Mouse (Mus musculus) liver, embryonic 12.5 days (tissue): ENCODE measurements around the gene Selplg. TPM values are rescaled to one million over a fixed set of nuclear protein-coding genes. Genes with fewer than 3 reads are reported as not detected.
"Not testable (repeated sequence)": the region's sequence is repeated elsewhere in the genome, so short reads cannot be mapped to it uniquely, and the experiment has no call there.

ENCODE experiments used
- ATAC-seq: fragments of 200-750 bp; cut with Nextera tagmentation; 2 replicates; pipeline ENCODE4 v1.8.0; 2017; ENCODE audit warnings: moderate number of reproducible peaks, mild to moderate bottlenecking, moderate library complexity
- H3K27ac ChIP-seq: fragments of 300-500 bp; sonication (generic); 2 replicates; pipeline ENCODE4 v1.5.1; 2016; ENCODE audit warnings: mild to moderate bottlenecking
- H3K27me3 ChIP-seq: fragments of 300-500 bp; sonication (generic); replicated peaks from 2 replicates; pipeline ENCODE4 v1.6.1; 2016; ENCODE audit warnings: mild to moderate bottlenecking, moderate library complexity
- H3K36me3 ChIP-seq: fragments of 300-500 bp; sonication (generic); 2 replicates; pipeline ENCODE4 v1.6.1; 2016; ENCODE audit warnings: mild to moderate bottlenecking, moderate library complexity
- H3K4me1 ChIP-seq: fragments of 300-500 bp; sonication (generic); 2 replicates; pipeline ENCODE4 v1.6.1; 2016
- H3K4me2 ChIP-seq: fragments of 300-500 bp; sonication (generic); 2 replicates; pipeline ENCODE4 v1.6.1; 2016; ENCODE audit warnings: mild to moderate bottlenecking, moderate library complexity
- H3K4me3 ChIP-seq: fragments of 300-500 bp; sonication (generic); 2 replicates; pipeline ENCODE4 v1.5.1; 2016; ENCODE audit warnings: mild to moderate bottlenecking, moderate library complexity
- H3K9ac ChIP-seq: fragments of 300-500 bp; sonication (generic); 2 replicates; pipeline ENCODE4 v1.6.1; 2016; ENCODE audit warnings: mild to moderate bottlenecking, moderate library complexity
- H3K9me3 ChIP-seq: fragments of 300-500 bp; sonication (generic); replicated peaks from 2 replicates; pipeline ENCODE4 v1.6.1; 2016; ENCODE audit warnings: mild to moderate bottlenecking, moderate library complexity
- WGBS: fragments of 180-500 bp; shearing (Covaris S2); methylation state at CpG from one replicate; pipeline ENCODE4 v1.1.7; 2016; ENCODE audit not compliant: insufficient replicate concordance; 5-methylcytosine and 5-hydroxymethylcytosine counted together
- polyA plus RNA-seq: library from polyadenylated mRNA; unstranded; fragments of >200 nt; fragmentation: Nextera tagmentation; extraction: Ambion mirVana; gene quantifications from 2 replicates; pipeline ENCODE4 v1.2.1, GENCODE M21; 2016

Selplg gene
- polyA plus RNA-seq, 1 experiment from 2014 or later, result 11.6 TPM

GRCm38 (mm10) chr5:113815041-113815389 is 17.4 kb downstream of the Selplg start:
- no peak for ATAC-seq
- H3K27me3 ChIP-seq, result peaks cover 23% of the 10 kb centered on the region
- H3K4me1 ChIP-seq, result no peaks in the 10 kb centered on the region
- H3K4me3 ChIP-seq, result no peak overlapping the region
- H3K36me3 ChIP-seq, result no peaks in the 10 kb centered on the region
- H3K9me3 ChIP-seq, result peaks cover 5% of the 10 kb centered on the region; the same call in 1 of the 2 replicates
- no peak overlapping the region for H3K27ac ChIP-seq
- H3K9ac ChIP-seq, result no peak overlapping the region
- 49% methylated on average over 11 of the region's 11 CpGs for WGBS
- no peak overlapping the region for H3K4me2 ChIP-seq

GRCm38 (mm10) chr5:113814111-113815040 is 18.1 kb downstream of the Selplg start:
- no peak overlapping the region for H3K9ac ChIP-seq
- peaks cover 5% of the 10 kb centered on the region; the same call in 1 of the 2 replicates for H3K9me3 ChIP-seq
- no peak overlapping the region for H3K4me2 ChIP-seq
- no peak overlapping the region for H3K27ac ChIP-seq
- no peak for ATAC-seq
- 35% methylated on average over 27 of the region's 27 CpGs for WGBS
- no peaks in the 10 kb centered on the region for H3K4me1 ChIP-seq
- no peaks in the 10 kb centered on the region for H3K36me3 ChIP-seq
- no peak overlapping the region for H3K4me3 ChIP-seq
- H3K27me3 ChIP-seq, result peaks cover 23% of the 10 kb centered on the region

- no peaks in the 10 kb centered on the region for H3K36me3 ChIP-seq
- WGBS, result 16% methylated on average over 9 of the region's 9 CpGs
- H3K27ac ChIP-seq, result no peak overlapping the region
- H3K9me3 ChIP-seq, result peaks cover 5% of the 10 kb centered on the region; the same call in 1 of the 2 replicates
- no peak for ATAC-seq
- H3K27me3 ChIP-seq, result peaks cover 20% of the 10 kb centered on the region
- H3K4me2 ChIP-seq, result no peak overlapping the region
- H3K4me3 ChIP-seq, result no peak overlapping the region
- no peaks in the 10 kb centered on the region for H3K4me1 ChIP-seq
- no peak overlapping the region for H3K9ac ChIP-seq
These were observed 18.8 kb downstream of the Selplg start for GRCm38 (mm10) chr5:113813608-113814007.

- 53% methylated on average over 2 of the region's 2 CpGs for WGBS
These were observed 19.8 kb downstream of the Selplg start for GRCm38 (mm10) chr5:113812638-113813037.

GRCm38 (mm10) chr5:113811824-113812420 is 20.5 kb downstream of the Selplg start:
- not testable (repeated sequence) for H3K36me3 ChIP-seq, H3K27ac ChIP-seq, H3K4me3 ChIP-seq, H3K4me2 ChIP-seq, ATAC-seq, H3K9ac ChIP-seq, H3K9me3 ChIP-seq, H3K4me1 ChIP-seq
- H3K27me3 ChIP-seq, result peaks cover 34% of the 10 kb centered on the region
- WGBS, result 14% methylated on average over 11 of the region's 12 CpGs

More at GRCm38 (mm10) chr5:113812638-113813037, 19.8 kb downstream of the Selplg start:
- Histone ChIP-seq H3K9me3 (peaks cover 5% of the 10 kb centered on the region; the same call in 1 of the 2 replicates), H3K9ac (no peak overlapping the region), H3K4me3 (no peak overlapping the region), H3K4me2 (no peak overlapping the region), H3K36me3 (no peaks in the 10 kb centered on the region), H3K27me3 (peaks cover 26% of the 10 kb centered on the region), H3K27ac (no peak overlapping the region), H3K4me1 (peaks cover 4% of the 10 kb centered on the region; the same call in 1 of the 2 replicates)
- no peak for ATAC-seq

- H3K27me3 ChIP-seq, result peaks cover 35% of the 10 kb centered on the region
- no peak overlapping the region for H3K4me2 ChIP-seq
- WGBS, result 61% methylated on average over 4 of the region's 4 CpGs
- H3K9me3 ChIP-seq, result peaks cover 5% of the 10 kb centered on the region; the same call in 1 of the 2 replicates
- no peak overlapping the region for H3K9ac ChIP-seq
- no peaks in the 10 kb centered on the region for H3K36me3 ChIP-seq
- no peak overlapping the region for H3K4me3 ChIP-seq
- H3K4me1 ChIP-seq, result peaks cover 10% of the 10 kb centered on the region
- ATAC-seq, result no peak
- no peak overlapping the region for H3K27ac ChIP-seq
These were observed 22.3 kb downstream of the Selplg start for GRCm38 (mm10) chr5:113810111-113810510.

- H3K4me3 ChIP-seq, result no peak overlapping the region
- H3K4me1 ChIP-seq, result peaks cover 18% of the 10 kb centered on the region
- H3K36me3 ChIP-seq, result no peaks in the 10 kb centered on the region
- H3K27me3 ChIP-seq, result peaks cover 24% of the 10 kb centered on the region
- 34% methylated on average over 2 of the region's 2 CpGs for WGBS
- no peak overlapping the region for H3K27ac ChIP-seq
- peaks cover 5% of the 10 kb centered on the region; the same call in 1 of the 2 replicates for H3K9me3 ChIP-seq
- ATAC-seq, result no peak
- no peak overlapping the region for H3K4me2 ChIP-seq
- H3K9ac ChIP-seq, result no peak overlapping the region
These were observed 24.3 kb downstream of the Selplg start for GRCm38 (mm10) chr5:113808177-113808576.

GRCm38 (mm10) chr5:113807712-113808111 is 24.7 kb downstream of the Selplg start:
- Histone ChIP-seq H3K27ac (no peak overlapping the region), H3K4me1 (peaks cover 18% of the 10 kb centered on the region), H3K9me3 (peaks cover 5% of the 10 kb centered on the region; the same call in 1 of the 2 replicates), H3K4me2 (no peak overlapping the region), H3K27me3 (peaks cover 19% of the 10 kb centered on the region), H3K36me3 (no peaks in the 10 kb centered on the region), H3K4me3 (no peak overlapping the region), H3K9ac (no peak overlapping the region)
- 55% methylated on average over 9 of the region's 9 CpGs for WGBS
- no peak for ATAC-seq

- WGBS, result 12% methylated on average over 10 of the region's 10 CpGs
- no peak overlapping the region for H3K27ac ChIP-seq
- no peak for ATAC-seq
These were observed 26.0 kb downstream of the Selplg start for GRCm38 (mm10) chr5:113806414-113806813.

GRCm38 (mm10) chr5:113805301-113805700 is 27.1 kb downstream of the Selplg start:
- Histone ChIP-seq H3K4me1 (peaks cover 21% of the 10 kb centered on the region), H3K4me3 (no peak overlapping the region), H3K9ac (no peak overlapping the region), H3K4me2 (no peak overlapping the region), H3K27ac (no peak overlapping the region), H3K27me3 (peaks cover 21% of the 10 kb centered on the region), H3K36me3 (no peaks in the 10 kb centered on the region), H3K9me3 (no peaks in the 10 kb centered on the region)
- no peak for ATAC-seq
- 73% methylated on average over 9 of the region's 9 CpGs for WGBS

More at GRCm38 (mm10) chr5:113806414-113806813, 26.0 kb downstream of the Selplg start:
- Histone ChIP-seq H3K9me3 (peaks cover 2% of the 10 kb centered on the region; the same call in 1 of the 2 replicates), H3K9ac (no peak overlapping the region), H3K4me1 (peaks cover 18% of the 10 kb centered on the region), H3K4me3 (no peak overlapping the region), H3K4me2 (no peak overlapping the region), H3K36me3 (no peaks in the 10 kb centered on the region), H3K27me3 (peaks cover 18% of the 10 kb centered on the region)

- ATAC-seq, result no peak
- 46% methylated on average over 7 of the region's 7 CpGs for WGBS
- H3K4me3 ChIP-seq, result no peak overlapping the region
- H3K27me3 ChIP-seq, result peaks cover 30% of the 10 kb centered on the region
- peaks cover 24% of the 10 kb centered on the region for H3K4me1 ChIP-seq
- no peak overlapping the region for H3K4me2 ChIP-seq
- H3K9me3 ChIP-seq, result no peaks in the 10 kb centered on the region
- H3K36me3 ChIP-seq, result no peaks in the 10 kb centered on the region
- no peak overlapping the region for H3K9ac ChIP-seq
- no peak overlapping the region for H3K27ac ChIP-seq
These were observed 28.0 kb downstream of the Selplg start for GRCm38 (mm10) chr5:113804395-113804966.

GRCm38 (mm10) chr5:113800280-113800679 is 32.2 kb downstream of the Selplg start, which contains the start of gene Tmem119:
TSS of gene Tmem119 (minus strand) at chr5:113800516.
- peak; percentile 59 for ATAC-seq
- H3K4me3 ChIP-seq, result peak within 1 kb of the TSS; percentile 26; the same call in 1 of the 2 replicates
- peaks cover 32% of the 10 kb centered on the region for H3K27me3 ChIP-seq
- H3K9ac ChIP-seq, result no peak within 1 kb of the TSS; the same call in 1 of the 2 replicates
- H3K27ac ChIP-seq, result no peak within 1 kb of the TSS
- peak within 1 kb of the TSS; percentile 36 for H3K4me2 ChIP-seq
- no peaks in the 10 kb centered on the region for H3K36me3 ChIP-seq
- H3K4me1 ChIP-seq, result peaks cover 32% of the 10 kb centered on the region
- 2% methylated on average over 11 of the region's 11 CpGs for WGBS
- no peaks in the 10 kb centered on the region for H3K9me3 ChIP-seq
